Mouse (Mus musculus) MEL (cell line): ENCODE data around the gene Yipf2. TPM values are rescaled to one million over a fixed set of nuclear protein-coding genes. Genes with fewer than 3 reads are reported as not detected.

ENCODE experiments used
- DNase-seq: peaks from one replicate; pipeline ENCODE4 v3.0.0; 2011; ENCODE audit warnings: low read depth, low spot score
- H3K27ac ChIP-seq: 2 replicates; pipeline ENCODE4 v1.5.1; 2012; ENCODE audit warnings: low read depth, mild to moderate bottlenecking, control low read depth, low read length, moderate library complexity; ENCODE audit not compliant: control insufficient read depth
- H3K27me3 ChIP-seq, 2 experiments: fragments of 150-350 bp in 1 of 2; sonication (generic) in 1 of 2; 2 replicates each; pipeline ENCODE4 v1.6.1; 2012; ENCODE audit warnings: low read length in 2 of 2, mild to moderate bottlenecking in 2 of 2, improper control_type of control experiment in 1 of 2, moderate library complexity in 1 of 2; ENCODE audit not compliant: insufficient read depth in 2 of 2, control insufficient read depth in 1 of 2
- H3K36me3 ChIP-seq, 2 experiments: 2 replicates each; pipeline ENCODE4 v1.6.1; 2012 to 2014; ENCODE audit warnings: low read length in 2 of 2, improper control_type of control experiment in 1 of 2, inconsistent platforms in 1 of 2, mild to moderate bottlenecking in 1 of 2; ENCODE audit not compliant: insufficient read depth in 2 of 2, control insufficient read depth in 1 of 2
- H3K4me1 ChIP-seq, 2 experiments: fragments of 150-350 bp in 1 of 2; sonication (generic) in 1 of 2; 2 replicates each; pipeline ENCODE4 v1.6.1; 2012; ENCODE audit warnings: low read length in 2 of 2, improper control_type of control experiment in 1 of 2, mild to moderate bottlenecking in 1 of 2; ENCODE audit not compliant: insufficient read depth in 2 of 2, control insufficient read depth in 1 of 2
- H3K4me3 ChIP-seq, 2 experiments: fragments of 150-350 bp in 1 of 2; sonication (generic) in 1 of 2; 2 replicates each; pipeline ENCODE4 v1.5.1; 2012; ENCODE audit warnings: low read depth in 2 of 2, low read length in 2 of 2, mild to moderate bottlenecking in 2 of 2, moderate library complexity in 2 of 2, control low read depth in 1 of 2, improper control_type of control experiment in 1 of 2; ENCODE audit not compliant: control insufficient read depth in 1 of 2, insufficient read depth in 1 of 2
- H3K79me2 ChIP-seq: 2 replicates; pipeline ENCODE4 v1.6.1; 2012; ENCODE audit warnings: mild to moderate bottlenecking, low read length, moderate library complexity; ENCODE audit not compliant: control insufficient read depth, poor library complexity, insufficient read depth
- H3K9ac ChIP-seq: 2 replicates; pipeline ENCODE4 v1.6.1; 2012; ENCODE audit warnings: low read depth, mild to moderate bottlenecking, control low read depth, low read length, moderate library complexity; ENCODE audit not compliant: control insufficient read depth, poor library complexity, severe bottlenecking
- H3K9me3 ChIP-seq: fragments of 150-350 bp; sonication (generic); replicated peaks from 2 replicates; pipeline ENCODE4 v1.6.1; 2012; ENCODE audit warnings: mild to moderate bottlenecking, low read length, improper control_type of control experiment, moderate library complexity; ENCODE audit not compliant: insufficient read depth
- CHD1 ChIP-seq: IDR thresholded peaks from 2 replicates; pipeline ENCODE4 v1.6.1; 2012; ENCODE audit warnings: low read depth, mild to moderate bottlenecking, inconsistent platforms, low read length, improper control_type of control experiment
- CHD2 ChIP-seq: IDR thresholded peaks from 2 replicates; pipeline ENCODE4 v1.6.1; 2011; ENCODE audit warnings: low read length, improper control_type of control experiment
- CTCF ChIP-seq, 3 experiments: IDR thresholded peaks in 2 of 3; conservative IDR thresholded peaks in 1 of 3; 2 replicates each; pipeline ENCODE4 v1.5.1; 2011 to 2012; ENCODE audit warnings: low read length in 3 of 3, low read depth in 2 of 3, mild to moderate bottlenecking in 2 of 3, improper control_type of control experiment in 1 of 3, inconsistent platforms in 1 of 3, mixed read lengths in 1 of 3, moderate library complexity in 1 of 3; ENCODE audit not compliant: control insufficient read depth in 1 of 3, insufficient read depth in 1 of 3, poor library complexity in 1 of 3, severe bottlenecking in 1 of 3
- HCFC1 ChIP-seq: IDR thresholded peaks from 2 replicates; pipeline ENCODE4 v1.6.1; 2012; ENCODE audit warnings: low read depth, mild to moderate bottlenecking, inconsistent platforms, low read length, improper control_type of control experiment, moderate library complexity
- JUND ChIP-seq: IDR thresholded peaks from 2 replicates; pipeline ENCODE4 v1.6.1; 2011; ENCODE audit warnings: low read depth, mild to moderate bottlenecking, improper control_type of control experiment, low read length
- MAFK ChIP-seq: IDR thresholded peaks from 2 replicates; pipeline ENCODE4 v1.6.1; 2011; ENCODE audit warnings: low read depth, mild to moderate bottlenecking, low read length, improper control_type of control experiment, borderline replicate concordance
- MXI1 ChIP-seq: IDR thresholded peaks from 2 replicates; pipeline ENCODE4 v1.6.1; 2011; ENCODE audit warnings: mild to moderate bottlenecking, low read depth, low read length, improper control_type of control experiment
- MYC ChIP-seq: IDR thresholded peaks from 2 replicates; pipeline ENCODE4 v1.6.1; 2011; ENCODE audit warnings: low read depth, mild to moderate bottlenecking, low read length, improper control_type of control experiment, moderate library complexity
- SIN3A ChIP-seq: IDR thresholded peaks from 2 replicates; pipeline ENCODE4 v1.6.1; 2012; ENCODE audit warnings: low read length, improper control_type of control experiment, inconsistent platforms
- SMC3 ChIP-seq: IDR thresholded peaks from 2 replicates; pipeline ENCODE4 v1.6.1; 2011; ENCODE audit warnings: low read depth, low read length, improper control_type of control experiment
- TAL1 ChIP-seq: IDR thresholded peaks from 2 replicates; pipeline ENCODE4 v1.6.1; 2012; ENCODE audit warnings: mild to moderate bottlenecking, inconsistent platforms, low read length, moderate library complexity, mixed read lengths
- TBP ChIP-seq: IDR thresholded peaks from 2 replicates; pipeline ENCODE4 v1.8.0; 2011; ENCODE audit warnings: low read depth, low read length, improper control_type of control experiment
- TCF12 ChIP-seq: IDR thresholded peaks from 2 replicates; pipeline ENCODE4 v1.6.1; 2014; ENCODE audit warnings: low read depth, mild to moderate bottlenecking, inconsistent platforms, low read length, improper control_type of control experiment, moderate library complexity
- polyA plus RNA-seq, 2 experiments: library from polyadenylated mRNA; stranded (reverse) in 1 of 2; unstranded in 1 of 2; fragments of >175 nt in 1 of 2; fragments of >200 nt in 1 of 2; gene quantifications; 2 replicates each; pipeline versions ENCODE4 v1.2.1 to v1.2.4; 2012; ENCODE audit warnings: low replicate concordance in 2 of 2, low read depth in 1 of 2; ENCODE audit not compliant: insufficient read length in 2 of 2, insufficient read depth in 1 of 2, missing spikeins in 1 of 2
- total RNA-seq: library from RNA; depleted of rRNA; stranded (reverse); fragments of 300-350 nt; gene quantifications from 2 replicates; pipeline ENCODE4 v1.2.3, GENCODE M21; 2012

Gene Yipf2
- total and polyA plus RNA-seq, 3 experiments = 22.8 to 84.9 TPM; not detected in 1

GRCm38 (mm10) chr9:21606648-21607047 is 14.0 kb upstream of the Yipf2 start (continued):
- TF ChIP-seq SIN3A = no peak
- TF ChIP-seq CHD1 = 0 out of 2 replicates have a peak, but pooled peaks have one; percentile 64

DNA sequence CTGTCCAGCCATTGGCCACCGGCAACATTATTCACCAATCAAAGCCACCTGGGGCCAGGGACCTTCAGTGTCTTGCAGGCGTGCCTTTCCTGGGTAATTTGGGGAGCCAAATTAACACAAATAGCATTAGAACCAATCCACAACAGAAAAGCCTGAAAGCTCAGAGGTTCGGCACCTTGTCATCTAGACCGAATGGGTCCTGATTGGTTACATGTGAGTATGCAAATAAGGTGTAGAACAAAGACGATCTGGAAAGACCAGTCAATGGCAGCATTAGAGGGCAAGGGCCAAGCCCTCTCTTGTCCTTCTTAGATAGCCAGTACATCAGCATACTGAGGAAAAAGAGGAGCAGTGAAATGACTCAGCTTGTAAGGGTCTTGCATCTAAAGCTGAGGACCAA is 13.2 kb upstream of the Yipf2 start:
- no peak for TF ChIP-seq JUND
- no peak for TF ChIP-seq MAFK
- TF ChIP-seq MXI1 = no peak
- TF ChIP-seq CHD2 = no peak
- no peak for TF ChIP-seq TCF12
- TF ChIP-seq TAL1 = no peak
- TF ChIP-seq CTCF (IDR thresholded peaks at IDR 0.05 in 2 of 3, conservative IDR thresholded peaks at IDR 0.05 in 1 of 3; ENCODE audit: control insufficient read depth in 1 of 3, insufficient read depth in 1 of 3, low read depth in 2 of 3, low read length in 3 of 3, poor library complexity in 1 of 3, severe bottlenecking in 1 of 3) = no peak
- Histone ChIP-seq H3K4me1 (peaks cover 5 to 10% of the 10 kb centered on the region in 2 experiments; a peak in 3 of 4 replicates), H3K4me3 (no peak overlapping the region), H3K36me3 (0 out of 4 replicates have a peak, but pooled peaks cover 0 to 2% of the 10 kb centered on the region in 2 experiments), H3K27me3 (no peaks in the 10 kb centered on the region), H3K9me3 (no peaks in the 10 kb centered on the region), H3K79me2 (no peaks in the 10 kb centered on the region), H3K9ac (no peak overlapping the region), H3K27ac (no peak overlapping the region)
- DNase-seq = no peak

DNA sequence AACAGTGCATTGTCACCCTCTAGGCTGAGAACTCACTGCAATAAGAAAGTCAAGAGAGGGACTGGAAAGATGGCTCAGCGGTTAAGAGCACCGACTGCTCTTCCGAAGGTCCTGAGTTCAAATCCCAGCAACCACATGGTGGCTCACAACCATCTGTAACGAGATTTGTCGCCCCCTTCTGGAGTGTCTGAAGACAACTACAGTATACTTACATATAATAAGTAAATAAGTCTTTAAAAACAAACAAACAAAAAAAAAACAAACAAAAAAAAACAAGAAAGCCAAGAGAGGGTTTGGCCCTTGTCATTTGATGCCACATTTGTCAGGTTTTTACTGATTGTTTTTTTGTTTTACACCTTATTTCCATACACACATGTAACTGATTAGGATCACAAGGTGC is 11.5 kb upstream of the Yipf2 start:
- peak; percentile 28; the same call in 1 of the 2 replicates for TF ChIP-seq SMC3
- 0 out of 2 replicates have a peak, but pooled peaks have one; percentile 29 for TF ChIP-seq SIN3A
- TF ChIP-seq TBP = peak; percentile 81
- TF ChIP-seq HCFC1 = no peak
- TF ChIP-seq MYC = peak; percentile 40; the same call in 1 of the 2 replicates
- peak in 2 of 3 experiments; percentile 51 to 56; a peak in 4 of 6 replicates for TF ChIP-seq CTCF (IDR thresholded peaks at IDR 0.05 in 2 of 3, conservative IDR thresholded peaks at IDR 0.05 in 1 of 3; ENCODE audit: control insufficient read depth in 1 of 3, insufficient read depth in 1 of 3, low read depth in 2 of 3, low read length in 3 of 3, poor library complexity in 1 of 3, severe bottlenecking in 1 of 3)
- Histone ChIP-seq H3K4me1 (peaks cover 5 to 8% of the 10 kb centered on the region in 2 experiments; a peak in 3 of 4 replicates), H3K9me3 (no peaks in the 10 kb centered on the region), H3K27me3 (no peaks in the 10 kb centered on the region), H3K4me3 (no peak overlapping the region), H3K36me3 (0 out of 4 replicates have a peak, but pooled peaks cover 0 to 2% of the 10 kb centered on the region in 2 experiments), H3K9ac (no peak overlapping the region), H3K79me2 (no peaks in the 10 kb centered on the region), H3K27ac (no peak overlapping the region)
- peak; percentile 63 for DNase-seq
